Mouse (Mus musculus): ENCODE results near the gene Ogfr.

Ogfr gene

DNA sequence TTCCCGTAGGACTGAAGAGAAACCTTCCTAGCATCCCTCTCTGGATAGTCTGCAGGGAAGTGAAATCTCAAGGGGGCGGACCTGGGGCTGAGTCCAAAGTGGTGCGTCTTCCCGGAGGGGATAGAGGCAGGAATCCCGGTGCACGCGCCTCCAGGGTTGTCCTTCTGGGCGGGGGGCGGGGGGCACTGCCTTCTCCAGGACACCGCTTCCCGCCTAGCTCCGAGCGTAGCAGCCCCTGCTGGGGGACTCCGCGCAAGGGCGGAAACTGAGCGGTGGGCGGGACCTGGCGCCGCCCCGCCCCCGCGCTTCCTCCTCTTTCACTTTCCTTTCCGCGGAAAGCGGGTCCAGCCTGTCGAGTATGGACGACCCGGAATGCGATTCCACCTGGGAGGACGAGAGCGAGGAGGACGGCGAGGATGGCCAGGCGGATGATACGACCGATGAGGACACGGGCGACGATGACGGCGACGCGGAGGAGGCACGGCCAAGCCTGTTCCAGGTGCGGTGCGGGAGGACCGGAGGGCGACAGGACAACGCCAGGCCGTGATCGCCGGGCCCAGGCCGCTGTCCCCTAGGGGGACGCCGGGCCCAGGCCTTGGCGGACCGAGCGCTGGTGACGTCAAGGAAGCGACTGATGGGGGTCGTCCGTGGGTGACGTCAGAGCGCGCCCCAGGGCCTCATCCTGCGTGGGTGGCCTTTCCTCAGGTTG, at the start of gene Ogfr:
TSS of gene Ogfr (plus strand) at position 123 of the 709 bp plus-strand sequence.
- DNase-seq (ENCODE audit: low read depth, low spot score): peak; percentile 78

DNA sequence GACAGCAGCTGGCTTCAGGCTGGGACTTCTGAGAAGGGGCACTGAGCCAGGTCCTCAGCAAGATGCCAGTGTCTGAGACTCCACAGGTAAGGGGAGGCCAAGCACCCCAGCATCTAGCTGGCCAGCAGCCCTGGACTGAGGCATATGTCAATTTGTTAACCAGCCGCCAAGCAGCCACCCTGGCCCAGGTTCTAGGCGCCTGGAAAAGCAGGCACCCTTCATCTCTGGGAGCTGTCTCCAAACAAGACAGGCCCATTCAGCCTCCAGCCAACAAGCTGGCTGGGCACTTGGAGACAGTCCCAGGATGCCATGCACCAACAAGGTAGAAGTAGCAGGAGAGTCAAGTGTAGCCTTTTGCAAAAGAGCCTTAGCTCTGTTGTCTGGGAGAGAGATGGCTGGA, 45.4 kb upstream of the Ogfr start:
- no peak for DNase-seq (ENCODE audit: low read depth, low spot score)

- DNase-seq (ENCODE audit: low read depth, low spot score): no peak
Measured at GRCm38 (mm10) chr2:180545046-180545445, 44.0 kb upstream of the Ogfr start.

DNA sequence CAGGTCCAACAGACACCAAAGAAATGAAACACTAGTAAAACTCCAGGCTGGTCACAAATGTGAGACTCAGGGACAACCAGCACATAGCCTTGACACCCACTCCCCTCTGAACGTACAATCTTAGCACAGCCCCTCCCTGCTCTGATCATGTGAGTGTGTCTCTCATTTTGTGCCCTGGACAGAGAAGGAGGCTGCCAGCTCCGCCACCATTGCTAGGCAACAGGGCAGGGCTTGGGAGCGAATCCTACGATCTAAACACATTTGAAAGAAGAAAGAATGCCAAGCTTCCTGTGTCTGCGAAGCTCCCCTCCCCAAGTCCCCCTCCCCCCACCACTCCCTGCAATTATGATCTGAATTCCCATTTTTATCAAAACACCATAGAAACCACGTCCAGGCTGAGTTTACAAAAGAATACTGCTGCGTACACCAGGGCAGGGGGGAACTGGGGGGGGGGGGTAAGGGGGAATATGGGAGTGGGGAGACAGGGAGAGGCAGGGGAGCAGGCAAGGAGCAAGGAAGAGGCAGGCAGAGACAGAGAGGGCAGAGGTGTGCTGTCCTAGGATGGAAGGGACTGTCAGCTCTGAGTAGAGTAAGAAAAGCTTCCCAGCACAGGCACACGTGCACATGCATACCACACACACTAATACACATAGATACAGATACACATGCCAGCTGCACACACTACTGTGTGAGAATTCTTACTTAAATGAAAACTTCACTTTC, 41.5 kb upstream of the Ogfr start:
- no peak for DNase-seq (ENCODE audit: low read depth, low spot score)

- no peak for DNase-seq (ENCODE audit: low read depth, low spot score)
Measured at GRCm38 (mm10) chr2:180552340-180552739, 36.7 kb upstream of the Ogfr start.

GRCm38 (mm10) chr2:180555219-180555618, 33.8 kb upstream of the Ogfr start:
- no peak for DNase-seq (ENCODE audit: low read depth, low spot score)

DNA sequence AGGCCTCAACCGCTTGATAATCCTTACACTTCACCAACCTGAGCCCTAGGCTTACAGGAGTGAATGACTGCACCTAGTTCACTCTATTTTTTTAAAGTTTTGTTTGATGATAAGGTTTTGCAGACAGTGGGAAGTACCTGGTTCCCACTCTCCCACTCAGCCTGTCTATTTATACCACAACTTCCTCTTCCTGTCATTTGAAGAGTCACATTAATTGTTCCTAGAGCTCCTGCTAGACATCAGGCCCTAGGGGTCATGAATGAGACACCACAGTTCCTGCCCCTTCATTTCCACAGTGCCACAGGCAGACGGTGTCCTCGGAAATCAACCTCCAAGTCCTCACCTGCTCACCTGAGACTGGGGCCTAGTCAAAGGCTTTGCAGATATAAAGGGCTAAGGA, 32.6 kb upstream of the Ogfr start:
- DNase-seq (ENCODE audit: low read depth, low spot score): no peak

DNA sequence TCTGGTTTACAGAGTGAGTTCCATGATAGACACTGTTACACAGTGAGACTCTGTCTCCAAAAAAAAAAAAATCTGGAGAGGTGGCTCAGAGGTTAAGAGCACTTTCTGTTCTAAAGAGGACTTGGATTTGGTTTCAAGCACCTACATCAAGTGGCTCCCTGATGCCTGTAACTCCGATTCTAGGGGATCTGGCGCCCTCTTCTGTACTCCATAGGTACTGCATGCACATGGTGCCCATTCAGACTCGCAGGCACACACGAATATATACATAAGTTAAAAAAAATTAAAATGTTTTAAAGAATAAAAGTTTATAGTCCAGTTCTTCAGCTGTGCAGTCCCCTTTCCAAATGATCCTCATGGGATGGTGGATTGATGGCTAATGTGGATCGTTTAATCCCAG, 28.8 kb upstream of the Ogfr start:
- no peak for DNase-seq (ENCODE audit: low read depth, low spot score)

- DNase-seq (ENCODE audit: low read depth, low spot score): no peak
Measured at GRCm38 (mm10) chr2:180562146-180562545, 26.9 kb upstream of the Ogfr start.

DNA sequence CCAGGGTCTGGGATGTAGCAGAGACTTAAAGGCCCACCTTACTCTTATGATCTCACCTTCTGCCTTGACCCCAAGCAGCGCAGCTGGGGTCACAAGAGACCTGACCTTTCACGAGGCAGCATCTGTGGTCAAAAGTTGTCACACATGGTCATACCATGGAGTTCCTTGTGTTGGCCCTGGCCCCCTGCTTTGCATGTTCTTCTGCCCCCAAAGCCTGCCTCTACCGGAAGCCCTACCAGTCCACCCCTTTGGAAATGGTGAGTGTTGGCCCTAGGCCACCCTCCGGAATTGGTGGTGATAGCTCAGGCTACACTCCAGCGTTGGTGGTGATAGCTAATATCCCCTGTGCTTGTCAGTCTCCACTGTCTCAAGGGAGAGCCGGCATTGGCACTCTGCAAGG, 25.7 kb upstream of the Ogfr start:
- no peak for DNase-seq (ENCODE audit: low read depth, low spot score)

GRCm38 (mm10) chr2:180563841-180564240, 25.2 kb upstream of the Ogfr start:
- no peak for DNase-seq (ENCODE audit: low read depth, low spot score)

- peak; percentile 66 for DNase-seq (ENCODE audit: low read depth, low spot score)
Measured at GRCm38 (mm10) chr2:180566240-180566913, 22.7 kb upstream of the Ogfr start.

DNA sequence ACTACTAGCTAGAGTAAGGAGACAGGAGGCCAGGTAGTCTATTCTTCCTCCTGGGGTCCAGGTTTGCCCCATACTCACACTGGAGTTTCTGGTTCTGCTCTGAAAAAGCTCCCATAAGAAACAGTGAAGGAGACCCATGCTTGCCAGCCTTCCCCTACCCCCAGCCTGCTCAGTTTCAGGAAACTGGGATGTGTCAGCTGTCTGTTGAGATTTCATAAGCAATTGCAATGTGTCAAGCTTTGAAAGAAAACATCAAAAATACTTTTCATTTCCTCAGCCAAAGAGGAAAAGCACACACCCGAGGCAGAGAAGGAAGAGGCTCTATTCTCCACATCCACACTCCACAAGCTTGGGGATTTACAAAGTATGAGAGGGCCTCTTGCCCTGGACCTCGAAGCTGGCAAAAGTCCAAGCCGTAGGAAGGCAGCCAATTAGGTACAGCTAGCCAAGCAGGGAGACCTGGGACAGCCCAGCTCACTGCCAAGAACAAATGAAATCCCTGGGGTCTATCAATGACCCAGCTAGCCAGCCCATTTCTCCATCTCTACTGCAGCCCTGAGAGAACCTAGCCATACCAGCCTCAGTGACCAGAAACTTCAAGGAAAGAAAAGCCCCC, 19.9 kb upstream of the Ogfr start:
- no peak for DNase-seq (ENCODE audit: low read depth, low spot score)

GRCm38 (mm10) chr2:180576482-180576881, 12.6 kb upstream of the Ogfr start:
- DNase-seq (ENCODE audit: low read depth, low spot score): no peak

DNA sequence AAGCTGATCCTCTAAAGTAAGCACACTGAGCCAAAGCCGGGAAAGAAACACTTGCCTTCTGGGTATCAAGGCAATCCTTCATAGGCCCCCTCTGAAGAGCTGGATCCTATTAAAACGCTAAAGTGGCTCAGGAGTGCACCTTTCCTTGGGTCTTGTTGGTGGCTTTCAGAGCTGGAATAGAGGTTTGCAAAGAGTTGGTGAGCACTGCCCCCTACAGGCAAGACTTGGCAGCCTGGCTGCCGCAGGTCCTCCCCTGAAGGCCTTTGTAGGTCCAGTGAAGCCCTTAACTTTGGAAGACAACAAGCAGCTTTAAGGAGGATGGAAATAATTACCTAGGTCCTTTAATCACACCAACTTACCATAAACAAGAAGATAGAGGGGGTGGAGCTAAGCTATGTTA, 10.4 kb upstream of the Ogfr start:
- peak; percentile 79 for DNase-seq (ENCODE audit: low read depth, low spot score)

GRCm38 (mm10) chr2:180581002-180581401, 8.0 kb upstream of the Ogfr start, which contains the start of gene Mrgbp:
TSS of gene Mrgbp (plus strand) at chr2:180581304.
- no peak for DNase-seq (ENCODE audit: low read depth, low spot score)

DNA sequence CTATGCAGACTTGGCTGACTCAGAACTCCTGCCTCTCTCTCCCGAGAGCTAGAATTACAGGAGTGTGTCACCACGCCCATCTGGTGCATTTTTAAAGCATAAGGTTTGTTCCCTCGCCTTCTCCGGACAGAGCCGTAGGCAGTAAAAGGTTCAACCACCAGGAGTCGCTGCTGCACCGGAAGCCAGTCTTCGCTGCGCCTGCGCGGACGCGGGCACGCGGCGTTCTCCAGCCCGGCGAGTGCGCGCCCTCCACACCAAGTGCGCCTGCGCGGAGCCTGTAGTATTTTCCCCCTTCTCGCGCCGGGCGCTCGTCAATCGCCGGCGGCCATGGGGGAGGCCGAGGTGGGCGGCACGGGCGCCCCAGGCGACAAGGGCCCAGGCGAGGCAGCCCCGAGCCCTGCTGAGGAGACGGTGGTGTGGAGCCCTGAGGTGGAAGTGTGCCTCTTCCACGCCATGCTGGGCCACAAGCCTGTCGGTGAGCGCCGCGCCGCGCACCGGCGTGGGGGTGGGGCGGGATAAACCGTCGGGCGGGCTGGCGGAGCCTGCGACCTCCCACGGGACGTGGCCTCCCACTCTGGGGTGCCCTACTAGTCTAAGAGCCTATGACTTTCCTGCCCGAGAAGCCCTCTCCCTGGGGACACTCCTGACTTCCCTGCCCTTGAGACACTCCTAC, 6.4 kb upstream of the Ogfr start:
- peak; percentile 97 for DNase-seq (ENCODE audit: low read depth, low spot score)

DNA sequence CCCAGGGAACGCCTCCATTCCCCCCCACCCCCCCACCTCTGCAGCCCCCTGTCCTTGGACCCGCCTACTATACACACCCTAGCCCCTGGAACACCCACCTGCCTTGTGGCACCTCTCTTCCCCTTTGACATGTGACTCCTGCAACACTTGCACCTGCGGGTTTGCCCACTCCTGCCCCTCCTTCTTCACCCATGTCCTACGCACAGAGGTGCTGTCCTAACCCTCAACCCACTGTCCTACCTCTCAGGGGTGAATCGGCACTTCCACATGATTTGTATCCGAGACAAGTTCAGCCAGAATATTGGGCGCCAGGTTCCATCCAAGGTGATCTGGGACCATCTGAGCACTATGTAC, 5.9 kb upstream of the Ogfr start:
- DNase-seq (ENCODE audit: low read depth, low spot score): no peak

GRCm38 (mm10) chr2:180588736-180589122, 316 bp upstream of the Ogfr start:
- no peak for DNase-seq (ENCODE audit: low read depth, low spot score)

DNA sequence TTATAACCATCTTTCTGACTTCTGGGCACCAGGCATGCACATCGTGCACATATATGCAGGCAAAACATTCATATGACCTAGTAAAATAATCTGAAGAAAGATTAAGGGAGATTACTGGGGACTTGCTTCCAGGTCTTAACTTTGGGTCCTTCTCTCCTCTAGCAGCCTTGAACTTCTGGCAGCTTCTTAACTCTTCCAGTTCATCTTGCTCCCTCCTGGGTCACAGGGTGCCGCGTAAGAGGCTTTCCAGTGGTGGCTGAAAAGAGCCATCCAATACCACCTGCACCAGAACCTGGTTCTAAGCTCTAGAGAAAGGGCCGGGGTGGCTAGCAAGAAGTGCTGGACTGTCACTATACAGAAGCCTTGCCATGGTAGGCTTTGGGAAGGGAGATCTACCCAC, 8.4 kb downstream of the Ogfr start, which contains the start of gene Col9a3:
TSS of gene Col9a3 (plus strand) at position 301 of the 400 bp plus-strand sequence.
- DNase-seq (ENCODE audit: low read depth, low spot score): no peak

GRCm38 (mm10) chr2:180598157-180598705, 9.2 kb downstream of the Ogfr start:
- DNase-seq (ENCODE audit: low read depth, low spot score): peak; percentile 32

All from forelimb bud, embryonic 11.5 days (tissue).